Mouse (Mus musculus) intestine, embryonic 16.5 days (tissue): ENCODE data around the gene Sim2. TPM values are rescaled to one million over a fixed set of nuclear protein-coding genes. Genes with fewer than 3 reads are reported as not detected.

Source experiments
- ATAC-seq: fragments of 200-750 bp; cut with Nextera tagmentation; 2 replicates; pipeline ENCODE4 v1.8.0; 2017; ENCODE audit warnings: moderate TSS enrichment, moderate library complexity
- H3K27ac ChIP-seq: fragments of 300-500 bp; sonication (generic); 2 replicates; pipeline ENCODE4 v1.5.1; 2014; ENCODE audit warnings: mild to moderate bottlenecking, low read length
- H3K27me3 ChIP-seq: fragments of 300-500 bp; sonication (generic); replicated peaks from 2 replicates; pipeline ENCODE4 v1.6.1; 2014; ENCODE audit warnings: low read length, control low read depth, mixed read lengths; ENCODE audit not compliant: control insufficient read depth, insufficient read depth
- H3K36me3 ChIP-seq: fragments of 300-500 bp; sonication (generic); 2 replicates; pipeline ENCODE4 v1.6.1; 2014; ENCODE audit warnings: low read length, control low read depth; ENCODE audit not compliant: control insufficient read depth, insufficient read depth
- H3K4me1 ChIP-seq: fragments of 300-500 bp; sonication (generic); 2 replicates; pipeline ENCODE4 v1.6.1; 2014; ENCODE audit warnings: low read length, control low read depth, mixed read lengths; ENCODE audit not compliant: control insufficient read depth, insufficient read depth
- H3K4me2 ChIP-seq: fragments of 300-500 bp; sonication (generic); 2 replicates; pipeline ENCODE4 v1.6.1; 2014; ENCODE audit warnings: low read depth, low read length, control low read depth
- H3K4me3 ChIP-seq: fragments of 300-500 bp; sonication (generic); 2 replicates; pipeline ENCODE4 v1.5.1; 2014; ENCODE audit warnings: mild to moderate bottlenecking, low read length
- H3K9ac ChIP-seq: fragments of 300-500 bp; sonication (generic); 2 replicates; pipeline ENCODE4 v1.6.1; 2014; ENCODE audit warnings: low read depth, low read length
- H3K9me3 ChIP-seq: fragments of 300-500 bp; sonication (generic); 2 replicates; pipeline ENCODE4 v1.6.1; 2016; ENCODE audit warnings: low read length, control low read depth; ENCODE audit not compliant: control insufficient read depth
- WGBS: fragments of 180-500 bp; shearing (Covaris S2); extraction: QIAGEN DNeasy Blood & Tissue Kit; methylation state at CpG from one replicate; pipeline ENCODE4 v1.1.7; 2014; 5-methylcytosine and 5-hydroxymethylcytosine counted together
- polyA plus RNA-seq: library from polyadenylated mRNA; unstranded; fragments of >200 nt; fragmentation: Nextera tagmentation; extraction: Ambion mirVana; gene quantifications from 2 replicates; pipeline ENCODE4 v1.2.1, GENCODE M21; 2015

Gene Sim2
- polyA plus RNA-seq, 1 experiment from 2014 or later = not detected

- H3K27me3 ChIP-seq = no peaks in the 10 kb centered on the region
- WGBS = 75% methylated on average over 12 of the region's 12 CpGs
- no peak overlapping the region for H3K4me3 ChIP-seq
- H3K27ac ChIP-seq = no peak overlapping the region
- no peak for ATAC-seq
- H3K9ac ChIP-seq = no peak overlapping the region
- H3K9me3 ChIP-seq = no peaks in the 10 kb centered on the region
- H3K4me1 ChIP-seq = no peaks in the 10 kb centered on the region
- no peak overlapping the region for H3K4me2 ChIP-seq
- no peaks in the 10 kb centered on the region for H3K36me3 ChIP-seq
Observed at GRCm38 (mm10) chr16:94055176-94055575, 29.6 kb upstream of the Sim2 start.

- Histone ChIP-seq H3K9me3 (no peaks in the 10 kb centered on the region), H3K4me1 (no peaks in the 10 kb centered on the region), H3K9ac (no peak overlapping the region), H3K27ac (no peak overlapping the region), H3K36me3 (no peaks in the 10 kb centered on the region), H3K4me3 (no peak overlapping the region), H3K4me2 (no peak overlapping the region), H3K27me3 (no peaks in the 10 kb centered on the region)
- 0 out of 2 replicates have a peak, but pooled peaks have one; percentile 40 for ATAC-seq
- 53% methylated on average over 8 of the region's 8 CpGs for WGBS
Observed at GRCm38 (mm10) chr16:94055576-94055975, 29.2 kb upstream of the Sim2 start.

GRCm38 (mm10) chr16:94059820-94060219 is 24.9 kb upstream of the Sim2 start:
- no peaks in the 10 kb centered on the region for H3K9me3 ChIP-seq
- no peaks in the 10 kb centered on the region for H3K36me3 ChIP-seq
- no peak overlapping the region for H3K4me3 ChIP-seq
- no peak overlapping the region for H3K4me2 ChIP-seq
- no peaks in the 10 kb centered on the region for H3K4me1 ChIP-seq
- 62% methylated on average over 9 of the region's 9 CpGs for WGBS
- H3K27me3 ChIP-seq = no peaks in the 10 kb centered on the region
- H3K9ac ChIP-seq = no peak overlapping the region
- no peak for ATAC-seq
- no peak overlapping the region for H3K27ac ChIP-seq

GRCm38 (mm10) chr16:94064211-94064610 is 20.5 kb upstream of the Sim2 start:
- ATAC-seq = no peak
- no peaks in the 10 kb centered on the region for H3K27me3 ChIP-seq
- WGBS = 71% methylated on average over 9 of the region's 9 CpGs

GRCm38 (mm10) chr16:94065728-94066674 is 18.7 kb upstream of the Sim2 start:
- Histone ChIP-seq H3K4me3 (no peak overlapping the region), H3K27ac (no peak overlapping the region), H3K36me3 (no peaks in the 10 kb centered on the region), H3K9me3 (no peaks in the 10 kb centered on the region), H3K9ac (no peak overlapping the region), H3K4me2 (peak overlapping the region; percentile 26), H3K4me1 (no peaks in the 10 kb centered on the region), H3K27me3 (no peaks in the 10 kb centered on the region)
- WGBS = 63% methylated on average over 24 of the region's 24 CpGs
- peak; percentile 55 for ATAC-seq

More at GRCm38 (mm10) chr16:94064211-94064610, 20.5 kb upstream of the Sim2 start:
- Histone ChIP-seq H3K9me3 (no peaks in the 10 kb centered on the region), H3K4me2 (no peak overlapping the region), H3K27ac (no peak overlapping the region), H3K4me3 (no peak overlapping the region), H3K9ac (no peak overlapping the region), H3K36me3 (no peaks in the 10 kb centered on the region), H3K4me1 (no peaks in the 10 kb centered on the region)

GRCm38 (mm10) chr16:94066771-94067170 is 18.0 kb upstream of the Sim2 start:
- ATAC-seq = no peak
- no peaks in the 10 kb centered on the region for H3K27me3 ChIP-seq
- WGBS = 65% methylated on average over 6 of the region's 6 CpGs
- 0 out of 2 replicates have a peak overlapping the region, but pooled peaks have one; percentile 26 for H3K4me2 ChIP-seq
- H3K9ac ChIP-seq = no peak overlapping the region
- H3K27ac ChIP-seq = no peak overlapping the region
- no peaks in the 10 kb centered on the region for H3K9me3 ChIP-seq
- no peaks in the 10 kb centered on the region for H3K36me3 ChIP-seq
- no peaks in the 10 kb centered on the region for H3K4me1 ChIP-seq
- no peak overlapping the region for H3K4me3 ChIP-seq

- WGBS = 67% methylated on average over 5 of the region's 5 CpGs
- no peak overlapping the region for H3K4me2 ChIP-seq
- no peak overlapping the region for H3K9ac ChIP-seq
- ATAC-seq = no peak
- H3K36me3 ChIP-seq = no peaks in the 10 kb centered on the region
- H3K27ac ChIP-seq = no peak overlapping the region
- no peak overlapping the region for H3K4me3 ChIP-seq
- H3K27me3 ChIP-seq = no peaks in the 10 kb centered on the region
- no peaks in the 10 kb centered on the region for H3K9me3 ChIP-seq
- H3K4me1 ChIP-seq = no peaks in the 10 kb centered on the region
Observed at GRCm38 (mm10) chr16:94067280-94067679, 17.5 kb upstream of the Sim2 start.

GRCm38 (mm10) chr16:94069061-94069460 is 15.7 kb upstream of the Sim2 start:
- ATAC-seq = no peak
- H3K9ac ChIP-seq = no peak overlapping the region
- H3K9me3 ChIP-seq = no peaks in the 10 kb centered on the region
- H3K4me2 ChIP-seq = no peak overlapping the region
- H3K27me3 ChIP-seq = no peaks in the 10 kb centered on the region
- no peak overlapping the region for H3K27ac ChIP-seq
- H3K4me1 ChIP-seq = no peaks in the 10 kb centered on the region
- 96% methylated on average over 5 of the region's 5 CpGs for WGBS
- H3K36me3 ChIP-seq = no peaks in the 10 kb centered on the region
- no peak overlapping the region for H3K4me3 ChIP-seq

- no peaks in the 10 kb centered on the region for H3K9me3 ChIP-seq
- H3K4me3 ChIP-seq = no peak overlapping the region
- H3K36me3 ChIP-seq = no peaks in the 10 kb centered on the region
- peaks cover 4% of the 10 kb centered on the region; the same call in 1 of the 2 replicates for H3K27me3 ChIP-seq
- no peak overlapping the region for H3K9ac ChIP-seq
- ATAC-seq = no peak
- no peak overlapping the region for H3K27ac ChIP-seq
- WGBS = 80% methylated on average over 9 of the region's 9 CpGs
- no peak overlapping the region for H3K4me2 ChIP-seq
- no peaks in the 10 kb centered on the region for H3K4me1 ChIP-seq
Observed at GRCm38 (mm10) chr16:94070920-94071319, 13.8 kb upstream of the Sim2 start.
